Mouse (Mus musculus) c-Kit-positive CD71-negative TER-119-negative erythroid progenitor cells, embryonic 14.5 days (primary cell): ENCODE measurements around the gene Zfp988.
"Not testable (repeated sequence)": the region's sequence is repeated elsewhere in the genome, so short reads cannot be mapped to it uniquely, and the experiment has no call there.

Source experiments
- DNase-seq: peaks from one replicate; pipeline ENCODE4 v3.0.0-alpha.2; 2013; ENCODE audit warnings: low read depth

The Zfp988 gene

DNA sequence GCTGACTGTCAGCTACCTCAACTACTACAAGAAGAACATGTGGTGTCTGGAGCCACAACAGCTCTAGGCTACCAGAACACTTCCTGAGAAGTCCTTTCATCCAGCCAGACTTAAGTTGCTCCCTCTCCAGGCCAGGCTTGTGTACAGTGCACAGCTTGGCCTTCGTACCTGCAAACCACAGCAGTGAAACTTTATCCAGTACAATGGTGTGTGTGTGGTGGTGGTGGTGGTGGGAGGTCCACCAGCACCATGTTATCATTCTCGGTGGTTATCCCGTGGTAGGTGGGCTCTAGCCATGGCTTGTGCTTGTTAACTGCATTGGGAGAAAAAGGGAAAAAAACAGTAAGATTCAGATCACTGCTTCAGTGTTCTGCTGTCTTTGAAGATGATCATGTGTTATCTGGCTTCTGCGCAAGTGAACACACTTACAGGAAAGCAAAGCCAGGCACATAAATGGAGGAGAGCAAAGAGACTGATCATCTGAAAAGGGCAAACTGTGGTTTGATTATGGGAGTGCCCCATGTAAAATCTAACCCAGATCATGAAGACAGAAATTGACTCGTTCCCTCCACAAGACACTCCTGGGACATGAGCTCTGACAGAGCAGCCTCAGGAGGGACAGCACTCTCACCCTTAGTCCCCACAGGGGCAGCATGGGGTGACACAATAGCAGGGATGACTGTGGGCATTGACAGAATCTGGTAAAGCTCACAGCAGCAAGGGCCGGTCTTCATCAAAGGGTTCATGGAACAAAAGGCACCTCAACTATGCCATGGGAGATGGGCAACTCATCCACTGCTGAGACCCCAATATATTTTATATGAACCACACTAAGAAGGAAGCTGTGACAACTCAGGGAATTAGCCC lies 37.8 kb downstream of the Zfp988 start:
- DNase-seq, result not testable (repeated sequence)

GRCm38 (mm10) chr4:147345061-147345554 lies 39.6 kb downstream of the Zfp988 start:
- DNase-seq, result not testable (repeated sequence)

GRCm38 (mm10) chr4:147346361-147347035 lies 41.0 kb downstream of the Zfp988 start:
- not testable (repeated sequence) for DNase-seq

DNA sequence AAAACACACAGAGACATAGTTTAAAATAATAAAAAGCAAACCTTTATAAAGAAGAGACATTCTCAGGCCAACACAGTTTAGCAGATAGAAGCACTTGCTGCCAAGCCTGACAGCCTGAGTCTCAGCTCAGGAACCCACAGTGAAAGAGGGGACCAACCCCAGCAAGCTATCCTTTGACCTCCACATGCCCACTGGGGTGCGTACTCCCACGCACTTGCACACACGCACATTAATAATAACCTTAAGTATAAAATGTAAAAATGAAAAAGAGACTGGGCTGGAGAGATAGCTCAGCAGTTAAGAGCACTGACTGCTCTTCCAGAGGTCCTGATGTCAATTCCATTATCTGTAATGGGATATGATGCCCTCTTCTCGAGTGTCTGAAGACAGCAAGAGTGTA lies 41.8 kb downstream of the Zfp988 start:
- DNase-seq, result not testable (repeated sequence)

GRCm38 (mm10) chr4:147347880-147348279 lies 42.4 kb downstream of the Zfp988 start:
- not testable (repeated sequence) for DNase-seq

DNA sequence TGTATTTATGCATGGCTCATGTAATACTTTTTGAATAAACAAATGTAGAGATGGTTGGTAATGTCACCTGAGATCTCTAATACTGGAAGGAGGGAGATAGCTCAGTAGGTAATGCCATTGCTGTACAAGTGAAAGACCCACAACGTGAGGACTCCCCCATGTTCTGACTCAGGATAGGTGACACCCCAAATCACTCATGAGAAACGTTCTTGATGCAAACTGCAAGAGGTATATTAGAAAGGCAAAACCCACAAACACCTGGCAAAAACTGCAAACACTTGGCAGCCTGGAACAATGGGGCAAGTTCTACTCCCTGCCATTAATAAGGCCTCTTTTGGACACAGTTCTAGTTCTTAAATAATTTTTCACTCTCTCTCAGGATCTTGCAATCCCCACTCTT lies 42.9 kb downstream of the Zfp988 start:
- not testable (repeated sequence) for DNase-seq

DNA sequence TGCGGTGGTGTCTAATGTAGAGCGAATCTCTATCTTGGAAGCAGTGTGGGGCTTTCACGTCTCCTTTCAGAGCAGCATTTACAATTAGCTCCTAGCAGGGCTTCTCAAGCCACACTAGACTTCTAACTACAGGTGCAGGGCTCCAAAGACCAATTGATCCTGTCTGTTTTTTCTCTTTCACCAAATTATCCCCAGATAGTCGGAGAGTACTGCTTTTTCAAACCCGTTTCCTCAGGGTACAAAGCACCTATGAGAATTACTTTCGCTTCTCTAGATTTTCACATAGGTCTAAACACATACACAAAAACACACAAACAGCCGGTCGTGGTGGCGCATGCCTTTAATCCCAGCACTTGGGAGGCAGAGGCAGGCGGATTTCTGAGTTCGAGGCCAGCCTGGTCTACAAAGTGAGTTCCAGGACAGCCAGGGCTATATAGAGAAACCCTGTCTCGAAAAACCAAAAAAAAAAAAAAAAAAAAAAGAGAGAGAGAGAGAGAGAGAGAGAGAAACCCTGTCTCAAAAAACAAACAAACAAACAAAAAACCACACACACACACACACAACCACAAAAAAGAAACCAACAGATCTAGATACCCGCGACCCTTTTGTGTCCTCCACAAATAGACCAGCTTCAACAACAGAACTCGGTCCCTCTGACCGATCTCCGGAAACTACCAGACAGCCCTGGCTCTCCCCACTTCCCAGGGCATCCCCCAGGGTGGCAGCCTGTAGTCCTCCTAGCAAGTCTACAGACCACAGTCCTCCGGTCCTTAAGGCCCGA lies 43.6 kb downstream of the Zfp988 start:
- not testable (repeated sequence) for DNase-seq

DNA sequence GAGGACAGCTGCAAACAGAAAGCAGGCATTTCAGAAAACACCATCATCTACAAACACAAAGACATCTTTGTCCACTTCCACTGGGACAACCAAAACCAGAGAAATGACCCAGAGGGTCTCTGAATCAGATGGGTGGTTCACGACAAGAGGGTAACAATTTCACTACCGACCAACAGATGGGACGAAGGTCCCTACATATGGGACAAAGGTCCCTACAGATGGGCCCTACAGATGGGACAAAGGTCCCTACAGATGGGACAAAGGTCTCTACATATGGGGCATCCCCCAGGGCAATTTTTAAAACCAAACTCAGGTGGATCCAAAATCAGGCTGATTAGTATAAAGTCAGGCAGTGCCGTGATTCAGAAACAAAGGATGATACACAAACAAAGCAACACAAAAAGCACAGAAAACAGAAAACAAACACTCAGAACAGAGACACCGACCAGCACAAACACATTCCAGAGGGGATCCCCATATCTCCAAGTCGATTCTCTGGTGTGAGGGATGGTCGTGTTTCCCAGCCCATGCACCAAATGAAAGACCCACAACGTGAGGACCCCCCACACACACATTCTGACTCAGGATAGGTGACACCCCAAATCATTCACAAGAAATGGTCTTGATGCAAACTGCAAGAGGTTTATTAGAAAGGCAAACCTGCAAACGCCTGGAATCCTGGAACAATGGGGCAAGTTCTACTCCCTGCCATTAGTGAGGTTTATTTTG lies 44.4 kb downstream of the Zfp988 start:
- not testable (repeated sequence) for DNase-seq

GRCm38 (mm10) chr4:147350541-147350940 lies 45.1 kb downstream of the Zfp988 start:
- DNase-seq, result not testable (repeated sequence)

DNA sequence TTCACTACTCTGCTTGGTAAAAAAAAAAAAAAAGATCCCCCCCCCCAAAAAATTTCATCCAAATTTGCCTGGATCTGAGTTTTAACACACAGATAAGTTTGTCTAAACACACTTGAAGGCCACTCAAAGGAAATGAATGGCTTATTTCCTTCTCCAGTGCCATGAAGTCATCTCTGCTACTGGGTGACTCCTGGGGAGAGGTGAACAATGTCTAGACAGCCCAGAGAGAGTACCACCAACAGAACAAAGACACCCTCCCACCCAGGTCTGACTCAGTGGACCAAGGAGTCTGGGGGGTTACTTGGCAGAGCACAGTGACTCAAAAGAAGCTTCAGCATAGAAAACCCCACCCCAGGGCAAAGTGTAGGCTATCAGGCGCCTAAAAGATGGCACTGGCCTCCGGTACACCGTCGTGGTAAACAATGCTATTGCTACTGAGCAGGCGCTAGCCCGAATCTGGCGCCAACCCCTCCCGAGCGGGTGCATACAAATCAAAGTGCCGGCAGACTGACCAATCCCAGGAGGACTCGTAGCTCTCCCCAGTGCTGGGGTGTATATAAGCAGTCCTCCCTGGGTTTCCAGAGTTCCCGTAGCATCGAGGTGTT lies 46.0 kb downstream of the Zfp988 start:
- DNase-seq, result not testable (repeated sequence)

GRCm38 (mm10) chr4:147353626-147354025 lies 48.2 kb downstream of the Zfp988 start:
- not testable (repeated sequence) for DNase-seq

DNA sequence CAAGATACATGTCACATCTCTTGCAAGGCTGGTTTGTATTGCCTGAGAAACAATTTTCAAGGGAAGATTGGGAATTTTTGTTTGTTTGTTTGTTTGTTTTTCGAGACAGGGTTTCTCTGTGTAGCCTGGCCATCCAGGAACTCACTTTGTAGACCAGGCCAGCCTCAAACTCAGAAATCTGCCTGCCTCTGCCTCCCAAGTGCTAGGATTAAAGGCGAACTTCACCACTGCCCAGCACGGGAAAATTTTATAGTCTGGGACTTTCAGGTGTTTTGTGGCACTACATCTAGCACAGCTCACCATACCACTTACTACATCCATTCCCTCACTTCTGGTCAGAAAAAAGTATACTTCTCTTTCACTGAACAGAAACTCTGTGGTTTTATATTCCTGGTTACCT lies 50.6 kb downstream of the Zfp988 start:
- DNase-seq, result not testable (repeated sequence)

GRCm38 (mm10) chr4:147357195-147357594 lies 51.7 kb downstream of the Zfp988 start:
- DNase-seq, result not testable (repeated sequence)

GRCm38 (mm10) chr4:147361003-147361402 lies 55.5 kb downstream of the Zfp988 start, which contains the start of gene Zfp978:
Gene Zfp978, plus strand, starts transcription at chr4:147361303.
- DNase-seq, result not testable (repeated sequence)

GRCm38 (mm10) chr4:147361872-147362271 lies 56.4 kb downstream of the Zfp988 start:
- not testable (repeated sequence) for DNase-seq

DNA sequence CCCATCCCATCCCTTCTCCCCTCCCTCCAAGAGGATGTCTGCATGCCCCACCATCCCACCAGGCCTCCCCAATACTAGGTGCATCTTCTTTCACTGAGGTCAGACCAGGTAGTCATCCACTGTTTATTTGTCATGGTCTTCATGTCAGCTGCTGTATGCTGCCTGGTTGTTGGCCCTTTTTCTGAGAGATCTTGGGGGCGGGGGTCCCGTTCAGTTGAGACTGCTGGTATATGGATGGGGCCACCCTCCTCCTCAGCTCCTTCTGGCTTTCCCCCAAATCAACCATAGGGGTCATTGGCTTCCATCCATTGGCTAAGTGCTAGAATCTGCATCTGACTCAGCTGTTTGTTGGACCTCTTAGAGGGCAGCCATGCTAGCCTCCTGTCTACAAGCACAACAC lies 64.1 kb downstream of the Zfp988 start:
- not testable (repeated sequence) for DNase-seq

GRCm38 (mm10) chr4:147383199-147383598 lies 77.7 kb downstream of the Zfp988 start:
- not testable (repeated sequence) for DNase-seq
